Mouse (Mus musculus): ENCODE data around the gene Ccpg1. TPM values are rescaled to one million over a fixed set of nuclear protein-coding genes. Genes with fewer than 3 reads are reported as not detected.

Ccpg1 gene
- polyA plus RNA-seq, 1 experiment from 2014 or later: 17.1 TPM

DNA sequence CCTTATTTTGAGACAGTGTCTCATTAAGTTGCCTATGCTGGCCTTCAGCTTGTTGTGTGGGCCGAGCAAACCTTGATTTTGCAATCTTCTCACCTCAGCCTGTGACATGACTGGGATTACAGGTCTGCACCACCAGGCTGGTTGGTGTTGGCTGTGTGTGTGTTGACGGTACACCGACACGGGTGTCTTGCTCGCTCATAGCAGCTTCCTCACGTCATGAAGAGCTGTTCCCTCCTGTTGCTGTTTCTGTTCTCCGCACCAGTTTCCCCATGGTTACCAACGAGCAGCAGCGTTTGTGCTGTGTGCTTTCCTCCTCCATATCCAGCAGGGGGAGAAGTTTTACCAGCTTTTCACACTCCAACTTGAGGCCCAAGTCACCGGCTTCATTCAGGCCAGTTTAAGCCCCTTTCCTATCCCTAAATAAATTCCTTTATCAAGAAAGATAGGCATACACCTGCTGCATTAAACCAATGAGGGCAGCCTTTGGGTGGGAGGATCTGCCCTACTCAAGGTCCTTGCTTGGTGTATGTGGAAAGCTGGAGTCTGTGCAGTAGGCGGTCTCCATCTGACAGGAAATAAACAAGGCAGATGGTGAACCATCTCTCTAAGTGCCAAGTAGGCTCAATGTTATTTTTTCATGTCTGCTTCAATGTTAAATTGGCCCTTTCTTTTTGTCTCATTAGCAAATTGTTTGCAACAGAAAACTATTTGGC lies 16.7 kb upstream of the Ccpg1 start:
- no peaks in the 10 kb centered on the region for H3K27me3 ChIP-seq (replicated peaks; ENCODE audit: low read depth, poor library complexity, severe bottlenecking)
- 39% methylated on average over 11 of the region's 11 CpGs for WGBS

DNA sequence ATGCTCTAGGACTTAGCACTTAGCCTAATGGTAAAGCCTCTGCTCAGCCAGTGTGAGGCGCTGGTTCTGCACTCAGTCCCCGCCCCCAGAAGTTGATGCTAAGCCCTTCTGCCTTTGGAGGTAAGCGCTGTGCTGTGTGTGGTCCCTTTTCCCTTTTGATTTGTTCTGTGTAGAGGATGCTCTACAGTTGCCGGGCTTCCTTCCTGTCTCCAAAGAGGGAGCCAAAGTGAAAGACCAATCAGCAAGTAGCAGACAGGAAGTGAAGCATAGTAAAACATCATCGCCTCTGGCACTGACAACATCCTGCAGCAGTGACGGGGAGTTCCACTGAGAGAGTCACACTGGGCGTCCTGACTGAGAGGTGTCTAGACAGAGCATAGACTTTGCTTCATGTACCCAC lies 15.4 kb upstream of the Ccpg1 start:
- no peaks in the 10 kb centered on the region for H3K9me3 ChIP-seq
- DNase-seq (ENCODE audit: low spot score): no peak
- 64% methylated on average over 7 of the region's 7 CpGs for WGBS
- H3K36me3 ChIP-seq (replicated peaks): no peaks in the 10 kb centered on the region
- no peak overlapping the region for H3K4me3 ChIP-seq
- no peaks in the 10 kb centered on the region for H3K27me3 ChIP-seq (replicated peaks; ENCODE audit: low read depth, poor library complexity, severe bottlenecking)
- no peak overlapping the region for H3K27ac ChIP-seq (replicated peaks)
- no peaks in the 10 kb centered on the region for H3K4me1 ChIP-seq

More for the DNA sequence above, 16.7 kb upstream of the Ccpg1 start:
- peak; percentile 33 for DNase-seq (ENCODE audit: low spot score)
- Histone ChIP-seq H3K4me1 (no peaks in the 10 kb centered on the region), H3K36me3 (replicated peaks) (no peaks in the 10 kb centered on the region), H3K4me3 (no peak overlapping the region), H3K27ac (replicated peaks) (no peak overlapping the region), H3K9me3 (no peaks in the 10 kb centered on the region)

DNA sequence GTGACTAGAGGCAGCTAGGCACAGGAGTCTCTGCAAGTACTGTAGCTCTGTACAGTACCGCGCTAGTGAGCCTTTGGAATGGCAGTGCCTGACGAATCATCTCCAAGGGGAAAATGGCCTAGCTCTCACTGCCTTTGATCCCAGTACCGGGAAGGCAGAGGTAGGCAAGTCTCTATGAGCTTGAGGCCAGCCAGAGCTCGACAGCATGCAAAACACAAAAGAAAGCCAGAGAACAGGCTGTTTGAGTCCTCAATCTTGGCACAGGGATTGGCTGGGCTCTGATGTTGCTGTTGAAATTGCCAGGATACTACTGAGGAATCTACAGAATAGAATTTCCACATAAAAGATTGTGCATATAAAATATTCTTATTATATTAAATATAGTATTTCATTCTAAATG lies 12.8 kb upstream of the Ccpg1 start:
- Histone ChIP-seq H3K9me3 (no peaks in the 10 kb centered on the region), H3K4me1 (no peaks in the 10 kb centered on the region), H3K4me3 (no peak overlapping the region), H3K27me3 (replicated peaks; ENCODE audit: low read depth, poor library complexity, severe bottlenecking) (no peaks in the 10 kb centered on the region), H3K36me3 (replicated peaks) (no peaks in the 10 kb centered on the region), H3K27ac (replicated peaks) (no peak overlapping the region)
- 90% methylated on average over 5 of the region's 5 CpGs for WGBS
- no peak for DNase-seq (ENCODE audit: low spot score)

DNA sequence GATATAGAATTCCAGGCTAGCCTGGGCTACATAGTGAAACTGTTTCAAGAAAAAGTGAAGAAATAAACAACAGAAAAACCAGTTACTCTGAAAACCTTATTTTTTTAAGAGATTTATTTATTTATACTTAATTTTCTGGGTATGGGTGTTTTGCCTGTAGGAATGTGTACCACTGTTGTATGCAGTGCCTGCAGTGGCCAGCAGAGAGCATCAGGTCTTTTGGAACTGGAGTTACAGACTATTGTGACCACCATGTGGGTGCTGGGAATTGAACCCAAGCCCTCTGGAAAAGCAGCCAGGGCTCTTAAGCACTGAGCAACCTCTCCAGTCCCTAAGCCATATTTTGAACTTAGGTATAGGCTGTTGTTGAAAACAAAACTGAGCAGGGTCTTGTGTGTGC lies 12.2 kb upstream of the Ccpg1 start:
- Histone ChIP-seq H3K27me3 (replicated peaks; ENCODE audit: low read depth, poor library complexity, severe bottlenecking) (no peaks in the 10 kb centered on the region), H3K36me3 (replicated peaks) (no peaks in the 10 kb centered on the region), H3K27ac (replicated peaks) (no peak overlapping the region), H3K4me3 (no peak overlapping the region), H3K9me3 (no peaks in the 10 kb centered on the region), H3K4me1 (no peaks in the 10 kb centered on the region)
- DNase-seq (ENCODE audit: low spot score): no peak

DNA sequence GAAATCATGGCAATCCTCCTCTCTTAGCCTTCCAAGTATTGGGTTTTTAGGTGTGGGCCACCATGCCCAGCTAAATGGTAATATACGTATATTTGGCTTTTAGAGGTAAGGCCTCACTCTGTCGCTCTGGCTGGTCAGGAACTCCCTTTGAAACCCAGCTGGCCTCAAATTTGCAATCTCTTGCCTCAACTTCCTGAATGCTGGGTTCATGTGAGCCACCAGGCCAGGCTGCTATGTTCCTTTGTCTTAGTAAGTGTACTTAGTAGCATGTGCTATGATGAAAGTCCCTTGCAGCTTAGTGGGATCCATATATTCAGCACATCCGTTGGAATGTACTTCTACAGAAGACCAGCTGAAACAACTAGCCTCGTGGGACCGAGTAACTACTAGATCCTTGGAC lies 10.5 kb upstream of the Ccpg1 start:
- Histone ChIP-seq H3K9me3 (no peaks in the 10 kb centered on the region), H3K4me3 (no peak overlapping the region), H3K27ac (replicated peaks) (no peak overlapping the region), H3K4me1 (no peaks in the 10 kb centered on the region), H3K27me3 (replicated peaks; ENCODE audit: low read depth, poor library complexity, severe bottlenecking) (no peaks in the 10 kb centered on the region), H3K36me3 (replicated peaks) (no peaks in the 10 kb centered on the region)
- no peak for DNase-seq (ENCODE audit: low spot score)
- WGBS: 85% methylated on average over 5 of the region's 5 CpGs

DNA sequence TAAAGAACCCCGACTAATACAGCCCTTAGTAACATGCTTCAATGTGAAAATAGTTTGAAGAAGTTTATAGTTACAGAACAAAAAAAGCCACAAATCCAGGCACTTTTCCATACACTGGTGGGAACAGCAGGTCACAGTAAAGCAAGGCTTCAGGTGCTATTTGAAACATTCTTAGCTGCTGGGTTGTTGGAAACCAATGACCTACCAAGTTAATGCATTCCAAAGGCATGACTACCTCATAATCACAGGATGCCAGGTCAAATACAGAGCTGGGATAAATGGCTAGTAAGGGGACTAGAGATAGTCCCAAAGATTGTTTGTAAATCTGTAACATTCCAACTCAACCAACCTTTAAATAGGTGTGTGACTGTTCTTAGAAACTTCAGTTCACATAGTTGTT lies 10.0 kb upstream of the Ccpg1 start:
- Histone ChIP-seq H3K9me3 (no peaks in the 10 kb centered on the region), H3K36me3 (replicated peaks) (no peaks in the 10 kb centered on the region), H3K27me3 (replicated peaks; ENCODE audit: low read depth, poor library complexity, severe bottlenecking) (no peaks in the 10 kb centered on the region), H3K4me3 (no peak overlapping the region), H3K4me1 (no peaks in the 10 kb centered on the region), H3K27ac (replicated peaks) (no peak overlapping the region)
- WGBS: 96% methylated on average over 1 of the region's 1 CpGs
- no peak for DNase-seq (ENCODE audit: low spot score)

DNA sequence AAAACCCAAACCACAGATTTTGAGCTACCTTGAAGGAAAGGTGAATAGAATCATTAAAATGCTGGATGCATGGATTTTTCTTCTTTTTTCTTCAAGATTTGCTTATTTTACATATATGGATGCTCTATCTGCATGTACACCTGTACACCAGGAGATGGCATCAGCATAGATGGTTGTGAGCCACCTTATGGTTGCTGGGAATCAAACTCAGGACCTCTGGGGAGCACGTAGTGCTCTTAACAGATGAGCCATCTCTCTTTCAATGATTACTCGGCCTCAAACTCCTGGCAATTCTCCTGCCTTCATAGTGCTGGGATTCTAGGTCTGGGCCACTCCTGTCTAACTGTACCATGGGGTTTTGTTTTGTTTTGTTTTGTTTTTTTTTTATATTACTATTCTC lies 2.2 kb upstream of the Ccpg1 start:
- Histone ChIP-seq H3K4me1 (peaks cover 13% of the 10 kb centered on the region), H3K27me3 (replicated peaks; ENCODE audit: low read depth, poor library complexity, severe bottlenecking) (no peaks in the 10 kb centered on the region), H3K4me3 (no peak overlapping the region), H3K27ac (replicated peaks) (no peak overlapping the region), H3K9me3 (no peaks in the 10 kb centered on the region), H3K36me3 (replicated peaks) (no peaks in the 10 kb centered on the region)
- DNase-seq (ENCODE audit: low spot score): no peak
- WGBS: 74% methylated on average over 2 of the region's 2 CpGs

DNA sequence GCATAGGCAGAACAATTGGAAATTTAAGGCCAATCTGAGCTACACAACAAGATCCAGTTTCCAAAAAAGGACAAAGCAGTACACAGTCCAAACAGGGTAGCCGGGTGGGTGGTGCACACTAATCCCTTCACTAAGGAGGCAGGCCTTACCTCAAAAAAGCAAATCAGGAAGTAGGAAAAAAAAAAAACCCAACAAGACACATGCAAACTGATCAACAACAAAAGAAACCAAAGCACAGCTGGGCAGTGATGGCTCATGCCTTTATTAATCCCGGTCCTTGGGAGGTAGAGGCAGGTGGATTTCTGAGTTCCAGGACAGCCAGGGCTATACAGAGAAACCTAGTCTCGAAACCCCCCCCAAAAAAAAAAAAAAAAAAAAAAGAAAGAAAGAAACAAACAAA lies 2.5 kb downstream of the Ccpg1 start:
- 69% methylated on average over 3 of the region's 3 CpGs for WGBS
- Histone ChIP-seq H3K9me3 (no peaks in the 10 kb centered on the region), H3K4me3 (no peak overlapping the region), H3K4me1 (peaks cover 13% of the 10 kb centered on the region), H3K27me3 (replicated peaks; ENCODE audit: low read depth, poor library complexity, severe bottlenecking) (no peaks in the 10 kb centered on the region), H3K27ac (replicated peaks) (no peak overlapping the region), H3K36me3 (replicated peaks) (no peaks in the 10 kb centered on the region)
- no peak for DNase-seq (ENCODE audit: low spot score)

DNA sequence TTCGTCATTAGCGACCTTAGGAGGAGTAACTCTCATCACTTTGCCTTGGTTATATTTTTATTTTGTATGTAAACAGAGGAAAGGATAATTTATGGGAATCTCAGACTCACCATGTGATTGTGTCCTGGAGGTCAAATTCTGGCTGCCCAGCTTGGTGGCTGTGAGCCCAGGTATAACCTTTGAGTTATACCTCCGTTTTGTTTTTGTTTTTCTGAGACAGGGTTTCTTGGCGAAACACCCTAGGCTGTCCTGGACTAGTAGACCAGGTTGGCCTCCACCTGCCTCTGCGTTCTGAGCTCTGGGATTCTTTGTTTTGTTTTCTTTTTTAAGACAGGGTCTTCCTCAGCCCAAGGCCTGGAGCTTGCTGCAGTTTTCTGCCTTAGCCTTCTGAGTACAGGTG lies 3.5 kb downstream of the Ccpg1 start:
- WGBS: 84% methylated on average over 5 of the region's 5 CpGs
- no peak for DNase-seq (ENCODE audit: low spot score)
- Histone ChIP-seq H3K27me3 (replicated peaks; ENCODE audit: low read depth, poor library complexity, severe bottlenecking) (no peaks in the 10 kb centered on the region), H3K9me3 (no peaks in the 10 kb centered on the region), H3K4me1 (peaks cover 13% of the 10 kb centered on the region), H3K27ac (replicated peaks) (no peak overlapping the region), H3K4me3 (no peak overlapping the region), H3K36me3 (replicated peaks) (no peaks in the 10 kb centered on the region)

DNA sequence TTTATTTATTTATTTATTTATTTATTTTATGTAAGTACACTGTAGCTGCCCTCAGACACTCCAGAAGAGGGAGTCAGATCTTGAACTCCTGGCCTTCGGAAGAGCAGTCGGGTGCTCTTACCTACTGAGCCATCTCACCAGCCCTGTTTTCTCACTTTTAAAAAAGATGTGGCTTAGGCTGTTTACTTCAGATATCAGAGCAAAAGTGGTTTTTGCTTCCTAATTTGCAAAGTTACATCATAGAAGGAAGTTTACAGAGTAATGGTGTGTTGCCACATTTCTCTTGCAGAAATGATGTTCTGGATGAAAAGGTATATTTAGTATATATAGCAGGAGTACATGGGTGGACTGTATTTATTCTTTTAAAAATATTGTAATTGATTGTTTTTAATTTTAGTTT lies 6.2 kb downstream of the Ccpg1 start:
- 94% methylated on average over 2 of the region's 2 CpGs for WGBS
- Histone ChIP-seq H3K4me1 (no peaks in the 10 kb centered on the region), H3K9me3 (no peaks in the 10 kb centered on the region), H3K36me3 (replicated peaks) (no peaks in the 10 kb centered on the region), H3K4me3 (no peak overlapping the region), H3K27ac (replicated peaks) (no peak overlapping the region), H3K27me3 (replicated peaks; ENCODE audit: low read depth, poor library complexity, severe bottlenecking) (no peaks in the 10 kb centered on the region)
- no peak for DNase-seq (ENCODE audit: low spot score)

DNA sequence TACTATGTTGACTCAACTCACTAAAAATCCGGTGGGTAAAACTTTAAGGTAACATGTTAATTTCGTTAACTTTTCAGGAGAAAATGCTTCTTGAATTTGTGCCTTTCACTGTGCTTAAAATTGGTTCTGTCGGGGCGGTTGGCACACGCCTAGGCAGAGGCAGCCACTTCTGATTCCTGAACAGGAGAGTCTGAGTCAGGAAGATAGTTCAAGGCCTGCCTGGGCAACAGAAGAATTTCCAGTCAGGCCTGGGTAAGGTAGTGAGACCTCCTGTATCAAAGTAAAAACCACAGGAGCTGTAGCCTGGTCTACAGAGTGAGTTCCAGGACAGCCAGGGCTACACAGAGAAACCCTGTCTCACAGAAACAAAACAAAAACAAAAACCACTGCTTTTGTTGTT lies 7.3 kb downstream of the Ccpg1 start:
- WGBS: 87% methylated on average over 5 of the region's 5 CpGs
- Histone ChIP-seq H3K27ac (replicated peaks) (no peak overlapping the region), H3K9me3 (no peaks in the 10 kb centered on the region), H3K27me3 (replicated peaks; ENCODE audit: low read depth, poor library complexity, severe bottlenecking) (no peaks in the 10 kb centered on the region), H3K4me3 (no peak overlapping the region), H3K36me3 (replicated peaks) (no peaks in the 10 kb centered on the region), H3K4me1 (no peaks in the 10 kb centered on the region)
- no peak for DNase-seq (ENCODE audit: low spot score)

DNA sequence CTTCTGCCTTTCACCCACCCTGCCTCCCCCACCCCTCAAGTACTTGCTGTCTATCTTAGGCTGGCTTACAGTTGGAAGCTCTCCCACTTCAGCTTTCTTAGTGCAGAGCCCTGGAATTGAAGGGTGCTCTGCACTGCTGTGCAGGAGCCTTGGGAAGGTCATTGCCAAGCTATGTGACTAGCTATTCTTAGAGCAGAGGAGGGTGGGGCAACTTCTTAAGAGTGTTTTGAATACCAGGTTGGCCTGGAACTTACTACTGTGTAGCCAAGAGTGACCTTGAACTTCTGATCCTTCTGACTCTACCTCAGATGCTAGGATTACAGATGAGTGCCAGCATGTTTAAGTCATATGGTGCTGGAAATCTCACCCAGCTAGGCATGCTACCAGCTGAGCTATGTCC lies 10.9 kb downstream of the Ccpg1 start:
- Histone ChIP-seq H3K9me3 (no peaks in the 10 kb centered on the region), H3K27me3 (replicated peaks; ENCODE audit: low read depth, poor library complexity, severe bottlenecking) (no peaks in the 10 kb centered on the region), H3K4me1 (no peaks in the 10 kb centered on the region), H3K27ac (replicated peaks) (no peak overlapping the region), H3K36me3 (replicated peaks) (no peaks in the 10 kb centered on the region), H3K4me3 (no peak overlapping the region)
- no peak for DNase-seq (ENCODE audit: low spot score)

DNA sequence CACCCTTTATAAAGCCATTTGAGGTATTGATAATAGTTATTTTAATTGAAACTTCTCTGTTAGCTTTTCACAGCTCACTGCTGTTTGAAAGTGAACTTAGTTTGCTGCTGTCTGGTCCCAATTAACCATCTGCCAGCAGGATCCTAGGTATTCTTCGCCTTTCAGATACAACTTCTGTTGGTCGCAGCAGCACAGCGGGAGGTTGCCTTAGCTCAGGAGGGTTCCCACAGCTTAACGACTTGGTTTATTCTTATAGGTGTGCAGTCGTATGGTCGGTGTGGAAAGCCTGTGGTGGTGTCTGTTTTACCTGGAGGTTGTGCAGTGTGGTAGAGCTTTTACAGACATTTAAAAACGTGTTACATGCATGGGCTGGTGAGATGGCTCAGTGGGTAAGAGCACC lies 11.6 kb downstream of the Ccpg1 start:
- WGBS: 61% methylated on average over 7 of the region's 7 CpGs
- H3K4me3 ChIP-seq: no peak overlapping the region
- no peak for DNase-seq (ENCODE audit: low spot score)
- no peaks in the 10 kb centered on the region for H3K27me3 ChIP-seq (replicated peaks; ENCODE audit: low read depth, poor library complexity, severe bottlenecking)
- H3K36me3 ChIP-seq (replicated peaks): no peaks in the 10 kb centered on the region
- no peaks in the 10 kb centered on the region for H3K4me1 ChIP-seq
- no peaks in the 10 kb centered on the region for H3K9me3 ChIP-seq
- H3K27ac ChIP-seq (replicated peaks): no peak overlapping the region

DNA sequence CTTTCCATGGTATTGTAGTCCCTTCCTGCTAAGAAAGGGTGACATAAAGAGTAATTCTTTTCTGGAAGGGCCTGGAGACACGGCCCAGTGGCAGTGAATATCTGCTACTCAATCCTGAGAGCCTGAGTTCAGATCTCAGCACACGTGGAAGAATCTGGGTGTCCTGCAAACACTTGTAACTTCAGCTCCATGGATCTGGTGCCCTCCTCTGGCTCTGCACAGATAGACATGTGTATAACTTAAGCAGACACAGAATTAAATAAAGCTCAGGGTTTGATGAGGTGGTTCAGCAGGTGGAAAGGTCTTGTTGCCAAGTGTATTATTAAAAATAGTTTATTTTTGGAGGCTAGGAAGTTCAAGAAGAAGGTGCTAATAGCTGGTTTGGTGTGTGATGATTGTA lies 15.3 kb downstream of the Ccpg1 start:
- no peak overlapping the region for H3K27ac ChIP-seq (replicated peaks)
- H3K4me3 ChIP-seq: no peak overlapping the region
- no peak for DNase-seq (ENCODE audit: low spot score)
- H3K36me3 ChIP-seq (replicated peaks): peaks cover under 1% of the 10 kb centered on the region; the same call in 1 of the 2 replicates
- no peaks in the 10 kb centered on the region for H3K4me1 ChIP-seq
- H3K9me3 ChIP-seq: no peaks in the 10 kb centered on the region
- WGBS: 68% methylated on average over 2 of the region's 2 CpGs
- no peaks in the 10 kb centered on the region for H3K27me3 ChIP-seq (replicated peaks; ENCODE audit: low read depth, poor library complexity, severe bottlenecking)

Measured in embryonic facial prominence, embryonic 10.5 days (tissue).